Mouse (Mus musculus): Measurements from ENCODE around the gene Cox6b2. TPM values are rescaled to one million over a fixed set of nuclear protein-coding genes. Genes with fewer than 3 reads are reported as not detected.

Gene Cox6b2
- total RNA-seq (2023): 1 to 10 TPM; 2.7 to 6.8 TPM

DNA sequence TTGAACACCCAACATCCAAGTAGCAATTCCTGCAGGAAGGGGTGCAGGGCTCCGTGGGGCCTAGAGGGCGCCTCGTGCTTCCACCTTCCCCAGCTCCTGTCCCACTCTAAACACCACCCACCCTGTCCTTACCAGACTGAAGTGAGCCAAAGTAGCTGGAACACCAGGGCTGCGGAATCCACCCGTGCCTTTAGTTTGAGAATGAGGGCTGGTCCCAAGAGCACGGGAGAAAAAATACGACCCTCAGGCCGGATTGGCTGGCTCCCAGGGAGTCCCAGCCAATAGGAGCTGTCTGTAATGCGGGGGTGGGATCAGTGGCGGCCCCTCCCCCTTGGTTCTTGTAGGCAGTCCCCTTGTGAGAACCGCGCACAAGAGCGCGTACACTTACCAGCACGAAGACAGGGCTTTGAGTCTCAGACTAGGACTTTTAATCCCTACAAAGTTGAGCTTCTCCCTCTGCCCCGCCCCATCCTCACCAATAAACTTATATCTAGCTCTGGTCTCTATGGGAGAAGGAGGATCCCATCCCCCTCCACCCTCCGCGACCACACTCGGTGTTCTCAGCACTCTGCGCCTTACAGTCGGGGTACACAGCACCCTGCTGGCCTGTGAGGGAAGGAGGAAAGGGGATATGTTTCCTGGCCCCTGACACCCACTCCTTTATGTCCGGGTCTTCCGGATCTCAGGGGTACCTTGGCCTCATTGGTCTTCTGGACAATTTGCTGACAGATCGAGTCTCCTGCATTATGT, at the start of gene Cox6b2:
TSS of gene Cox6b2 (minus strand) at position 274 of the 750 bp plus-strand sequence.

DNA sequence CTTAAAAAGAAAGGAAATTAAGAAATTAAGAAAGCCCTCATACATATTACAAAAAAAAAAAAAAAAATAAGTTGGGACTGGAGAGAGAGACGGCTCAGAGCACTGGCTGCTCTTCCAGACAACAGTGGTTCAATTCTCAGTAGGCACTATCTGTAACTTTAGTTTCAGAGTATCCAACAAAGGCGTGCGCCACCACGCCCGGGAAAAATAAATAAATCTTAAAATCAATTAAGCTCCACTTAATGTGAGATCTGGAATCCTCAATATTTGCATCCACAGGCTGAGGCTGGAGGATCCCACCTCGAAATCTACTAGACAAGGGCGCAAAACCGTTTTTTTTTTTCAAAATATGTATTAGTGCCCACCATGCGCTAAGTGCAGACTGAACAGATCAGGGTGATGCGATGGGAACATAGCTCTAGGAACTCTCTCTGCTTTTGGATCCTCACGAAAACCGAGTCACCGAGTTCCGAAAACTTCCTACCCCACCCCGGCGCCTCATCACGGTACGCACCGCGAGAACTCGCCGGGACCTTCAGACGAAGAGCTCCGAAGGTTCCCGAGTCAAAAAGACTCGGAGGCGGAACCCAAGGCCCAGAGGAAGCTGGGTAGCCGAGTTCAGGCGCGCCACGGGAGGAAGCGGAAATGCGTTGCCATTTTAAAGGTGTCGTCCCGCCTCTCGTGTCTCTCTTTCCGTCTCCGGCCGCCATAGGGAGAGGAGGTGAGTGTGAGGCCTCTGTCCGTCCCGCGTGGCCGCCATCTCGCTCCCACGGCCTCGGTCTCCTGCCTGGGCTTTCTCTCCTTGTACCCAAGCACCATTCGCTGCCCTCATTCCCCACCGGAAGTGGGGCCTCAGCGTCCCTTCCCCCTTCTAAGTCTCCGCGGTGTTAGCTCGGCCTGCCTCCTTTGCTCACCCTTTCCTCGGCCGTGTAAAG, 39.7 kb upstream of the Cox6b2 start, which contains the start of gene Rpl28:
TSS of gene Rpl28 (plus strand) at position 597 of the 935 bp plus-strand sequence.

DNA sequence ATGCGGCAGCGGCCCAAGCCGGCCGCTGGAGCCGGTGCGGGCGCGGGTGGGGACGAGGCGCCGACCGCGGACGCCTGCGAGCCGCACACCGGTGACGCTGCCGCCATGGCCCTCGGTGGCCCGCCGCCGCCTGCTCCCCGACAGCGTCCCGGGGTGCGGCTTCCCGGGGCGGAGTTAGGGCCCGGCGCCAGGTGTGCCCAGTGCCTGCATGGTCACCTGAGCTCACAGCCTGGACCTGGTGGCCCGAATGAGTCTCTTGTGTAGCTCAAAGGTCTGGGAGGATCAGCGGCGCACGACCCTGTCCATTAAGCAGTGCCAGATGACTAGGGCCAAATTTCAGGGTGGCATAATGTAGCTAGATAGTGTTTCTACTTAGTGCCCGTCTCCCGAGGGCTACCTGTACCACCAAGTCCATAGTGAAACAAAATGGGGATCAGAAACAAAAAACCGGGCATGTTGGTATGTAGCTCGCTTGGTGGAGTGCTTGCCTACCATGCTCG, 36.6 kb upstream of the Cox6b2 start, which contains the start of gene Tmem238:
TSS of gene Tmem238 (minus strand) at position 221 of the 500 bp plus-strand sequence.

DNA sequence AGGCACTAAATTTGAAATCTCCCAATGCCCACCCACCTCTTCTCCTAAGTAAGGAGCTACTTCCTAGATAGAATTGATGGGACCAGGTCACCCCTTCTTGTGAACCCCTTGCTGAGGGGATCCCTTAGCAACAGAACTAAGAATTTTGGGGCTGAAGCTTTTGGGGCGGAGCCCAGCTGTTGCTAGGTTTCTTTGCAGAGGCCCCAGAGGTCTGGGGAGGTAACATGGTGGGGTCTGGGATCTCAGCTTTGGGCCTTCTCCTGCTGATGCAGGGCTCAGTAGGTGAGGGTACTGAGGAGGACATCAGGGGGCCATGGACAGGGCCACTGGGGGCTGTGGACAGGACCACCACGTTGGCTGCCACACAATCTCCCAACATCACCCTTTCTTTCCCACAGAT, 29.9 kb upstream of the Cox6b2 start, which contains the start of the genes Il11 and Tmem190:
TSS of gene Il11 (minus strand) at position 101 of the 400 bp plus-strand sequence.
TSS of gene Tmem190 (plus strand) at position 179 of the 400 bp plus-strand sequence.

DNA sequence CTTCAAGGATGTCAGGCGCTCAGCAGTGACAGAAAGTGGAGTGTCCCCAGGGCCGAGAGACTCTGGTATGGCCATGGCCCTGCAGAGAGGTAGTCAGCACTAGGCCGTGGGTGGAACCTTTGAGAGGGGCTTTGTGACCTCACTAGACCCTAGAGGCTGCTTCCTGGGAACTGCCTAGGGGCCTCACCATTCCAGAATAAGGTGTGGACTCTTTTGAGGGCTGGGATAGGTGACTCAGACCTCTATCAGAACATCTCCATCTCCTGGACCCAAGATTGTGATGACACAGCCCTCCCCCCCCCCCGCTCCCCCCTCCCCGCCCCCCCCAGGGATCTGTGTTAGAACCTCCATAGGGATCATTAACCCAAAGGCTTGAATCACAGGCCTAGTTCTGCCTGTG, 18.3 kb upstream of the Cox6b2 start, which contains the start of gene Fam71e2:
TSS of gene Fam71e2 (minus strand) at position 101 of the 400 bp plus-strand sequence.

DNA sequence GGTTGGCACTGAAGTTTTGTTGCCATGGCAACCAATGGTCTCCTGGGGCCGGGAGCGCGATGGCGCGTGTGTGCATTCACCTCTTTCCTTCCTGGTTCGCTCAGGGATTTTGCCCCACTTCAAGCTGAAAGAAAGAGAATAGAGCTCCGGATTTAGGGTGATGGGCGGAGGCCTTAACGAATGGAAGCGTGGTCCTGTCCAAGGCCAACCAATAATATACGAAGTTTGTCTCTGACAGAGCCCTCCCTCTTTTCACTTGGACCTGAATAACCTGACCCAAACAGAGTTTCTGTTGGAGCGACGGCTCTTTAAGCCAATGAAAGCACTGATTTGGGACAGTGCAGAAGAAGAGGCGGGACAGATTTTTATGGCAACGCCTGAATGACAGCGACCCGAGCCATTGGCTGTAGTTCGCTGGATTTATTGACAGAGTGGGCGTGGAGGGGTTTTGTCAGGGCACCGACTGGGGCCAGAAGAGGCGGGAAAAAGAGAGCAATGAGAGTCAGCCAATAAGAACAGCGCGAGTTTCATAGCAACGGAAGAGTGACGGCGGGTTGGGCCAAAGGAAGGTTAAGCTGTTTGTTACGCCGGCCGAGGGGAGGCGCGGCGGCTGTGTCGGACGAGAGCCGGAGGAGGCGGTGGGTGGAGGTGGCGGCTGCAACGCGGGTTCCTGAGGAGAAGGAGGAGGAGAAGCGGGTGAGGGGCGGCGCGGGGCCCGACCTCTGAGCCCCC, 13.2 kb downstream of the Cox6b2 start, which contains the start of gene Kmt5c:
TSS of gene Kmt5c (plus strand) at position 572 of the 732 bp plus-strand sequence.

GRCm38 (mm10) chr7:4725169-4725568, 27.7 kb downstream of the Cox6b2 start, which contains the start of gene Tmem150b:
Gene Tmem150b (minus strand): TSS chr7:4725249.

Other genes starting within 250 kb of the Cox6b2 start
- not detected for gene Tnnt1, start 236.7 kb downstream of the Cox6b2 start, total RNA-seq (2023)
- under 1 TPM in 1 of 2 experiments, not detected in 1; 0.80 TPM for gene Tnni3, start 228.9 kb downstream of the Cox6b2 start, total RNA-seq (2023)
- gene Dnaaf3, start 220.6 kb downstream of the Cox6b2 start, total RNA-seq (2023): not detected
- gene Syt5, start 205.6 kb downstream of the Cox6b2 start, total RNA-seq (2023): not detected
- not detected for gene Ptprh, start 149.1 kb downstream of the Cox6b2 start, total RNA-seq (2023)
- gene Tmem86b, start 121.7 kb downstream of the Cox6b2 start, total RNA-seq (2023): 10 to 100 TPM; 50.4 to 62.8 TPM
- gene Ppp6r1, start 94.1 kb downstream of the Cox6b2 start, total RNA-seq (2023): 100 to 1,000 TPM; 242 to 257 TPM
- 10 to 100 TPM; 52.2 to 54.9 TPM for gene Hspbp1, start 68.0 kb downstream of the Cox6b2 start, total RNA-seq (2023)
- gene Brsk1, start 62.5 kb downstream of the Cox6b2 start, total RNA-seq (2023): not detected
- gene Tmem150b, start 27.8 kb downstream of the Cox6b2 start, total RNA-seq (2023): 1 to 10 TPM; 2.9 to 3.5 TPM
- gene Kmt5c, start 13.0 kb downstream of the Cox6b2 start, total RNA-seq (2023): 100 to 1,000 TPM; 100 to 105 TPM
- not detected for gene Fam71e2, start 18.2 kb upstream of the Cox6b2 start, total RNA-seq (2023)
- gene Il11, start 29.8 kb upstream of the Cox6b2 start, total RNA-seq (2023): not detected
- not detected for gene Tmem190, start 29.8 kb upstream of the Cox6b2 start, total RNA-seq (2023)
- gene Tmem238, start 36.6 kb upstream of the Cox6b2 start, total RNA-seq (2023): 1 to 10 TPM; 2.2 to 3.2 TPM
- 1,000 to 10,000 TPM; 1,616 to 1,738 TPM for gene Rpl28, start 39.8 kb upstream of the Cox6b2 start, total RNA-seq (2023)
- gene Ube2s, start 59.5 kb upstream of the Cox6b2 start, total RNA-seq (2023): 100 to 1,000 TPM; 115 to 155 TPM
- 1 to 10 TPM; 1.5 to 2.2 TPM for gene Shisa7, start 91.6 kb upstream of the Cox6b2 start, total RNA-seq (2023)
- 10 to 100 TPM in 1 of 2 experiments, 1 to 10 TPM in 1; 8.1 to 13.1 TPM for gene Isoc2b, start 117.2 kb upstream of the Cox6b2 start, total RNA-seq (2023)
- gene Isoc2a, start 124.1 kb upstream of the Cox6b2 start, total RNA-seq (2023): 10 to 100 TPM; 11.1 to 11.2 TPM
- gene Gm36210, start 153.4 kb upstream of the Cox6b2 start, total RNA-seq (2023): not detected
- gene Zfp628, start 162.1 kb upstream of the Cox6b2 start, total RNA-seq (2023): 10 to 100 TPM; 32.8 to 34.2 TPM
- gene Nat14, start 168.9 kb upstream of the Cox6b2 start, total RNA-seq (2023): 10 to 100 TPM in 1 of 2 experiments, 1 to 10 TPM in 1; 6.6 to 10.6 TPM
- under 1 TPM in 1 of 2 experiments, not detected in 1; 0.41 TPM for gene Ssc5d, start 172.7 kb upstream of the Cox6b2 start, total RNA-seq (2023)
- gene Sbk2, start 211.3 kb upstream of the Cox6b2 start, total RNA-seq (2023): under 1 TPM; 0.33 to 0.87 TPM
- gene Sbk3, start 218.1 kb upstream of the Cox6b2 start, total RNA-seq (2023): not detected
- gene Zfp579, start 243.1 kb upstream of the Cox6b2 start, total RNA-seq (2023): 10 to 100 TPM; 20.7 to 31.7 TPM

All from B cell, adult 67 days (primary cell).